Mouse (Mus musculus): ENCODE results near the gene Ttc28.

GRCm38 (mm10) chr5:111025476-111025875, 145.9 kb downstream of the Ttc28 start:
- TF ChIP-seq CHD2 (IDR thresholded peaks at IDR 0.05; ENCODE audit: low read depth, low read length) (no peak), HCFC1 (IDR thresholded peaks at IDR 0.05; ENCODE audit: borderline replicate concordance, insufficient read depth, low read length) (no peak), ZNF384 (IDR thresholded peaks at IDR 0.05; ENCODE audit: low read depth, low read length) (no peak)
